Mouse (Mus musculus) neural tube, embryonic 11.5 days (tissue): ENCODE data around the gene Etl4. TPM values are rescaled to one million over a fixed set of nuclear protein-coding genes. Genes with fewer than 3 reads are reported as not detected.

Experiments
- ATAC-seq: fragments of 200-750 bp; cut with Nextera tagmentation; 2 replicates; pipeline ENCODE4 v1.8.0; 2017; ENCODE audit warnings: moderate number of reproducible peaks, mild to moderate bottlenecking, moderate TSS enrichment, moderate library complexity; ENCODE audit not compliant: insufficient read depth, low FRiP score, low TSS enrichment
- DNase-seq: peaks from one replicate; pipeline ENCODE4 v3.0.0-alpha.2; 2015; ENCODE audit warnings: low spot score
- H3K27ac ChIP-seq: fragments of 300-500 bp; sonication (generic); 2 replicates; pipeline ENCODE4 v1.5.1; 2014; ENCODE audit warnings: low read depth, mild to moderate bottlenecking, low read length
- H3K27me3 ChIP-seq: fragments of 300-500 bp; sonication (generic); 2 replicates; pipeline ENCODE4 v1.6.1; 2014; ENCODE audit warnings: mild to moderate bottlenecking, low read length, mixed read lengths; ENCODE audit not compliant: control insufficient read depth, insufficient read depth
- H3K36me3 ChIP-seq: fragments of 300-500 bp; sonication (generic); 2 replicates; pipeline ENCODE4 v1.6.1; 2014; ENCODE audit warnings: mild to moderate bottlenecking, low read length, moderate library complexity, mixed read lengths; ENCODE audit not compliant: control insufficient read depth, insufficient read depth
- H3K4me1 ChIP-seq: fragments of 300-500 bp; sonication (generic); 2 replicates; pipeline ENCODE4 v1.6.1; 2014; ENCODE audit warnings: low read length, mixed read lengths; ENCODE audit not compliant: control insufficient read depth, insufficient read depth
- H3K4me2 ChIP-seq: fragments of 300-500 bp; sonication (generic); 2 replicates; pipeline ENCODE4 v1.6.1; 2014; ENCODE audit warnings: low read depth, mild to moderate bottlenecking, moderate library complexity
- H3K4me3 ChIP-seq: fragments of 300-500 bp; sonication (generic); 2 replicates; pipeline ENCODE4 v1.5.1; 2014; ENCODE audit warnings: low read depth, low read length
- H3K9ac ChIP-seq: fragments of 300-500 bp; sonication (generic); 2 replicates; pipeline ENCODE4 v1.6.1; 2014; ENCODE audit warnings: mild to moderate bottlenecking, low read length
- H3K9me3 ChIP-seq: fragments of 300-500 bp; sonication (generic); 2 replicates; pipeline ENCODE4 v1.6.1; 2016; ENCODE audit warnings: low read length; ENCODE audit not compliant: control insufficient read depth
- WGBS: fragments of 180-500 bp; shearing (Covaris S2); extraction: QIAGEN DNeasy Blood & Tissue Kit; methylation state at CpG from one replicate; pipeline ENCODE4 v1.1.7; 2014; 5-methylcytosine and 5-hydroxymethylcytosine counted together
- polyA plus RNA-seq: library from polyadenylated mRNA; unstranded; fragments of >200 nt; fragmentation: Nextera tagmentation; extraction: Ambion mirVana; gene quantifications from 2 replicates; pipeline ENCODE4 v1.2.1, GENCODE M21; 2014

Etl4 gene
- polyA plus RNA-seq, 1 experiment from 2014 or later: 19.9 TPM

DNA sequence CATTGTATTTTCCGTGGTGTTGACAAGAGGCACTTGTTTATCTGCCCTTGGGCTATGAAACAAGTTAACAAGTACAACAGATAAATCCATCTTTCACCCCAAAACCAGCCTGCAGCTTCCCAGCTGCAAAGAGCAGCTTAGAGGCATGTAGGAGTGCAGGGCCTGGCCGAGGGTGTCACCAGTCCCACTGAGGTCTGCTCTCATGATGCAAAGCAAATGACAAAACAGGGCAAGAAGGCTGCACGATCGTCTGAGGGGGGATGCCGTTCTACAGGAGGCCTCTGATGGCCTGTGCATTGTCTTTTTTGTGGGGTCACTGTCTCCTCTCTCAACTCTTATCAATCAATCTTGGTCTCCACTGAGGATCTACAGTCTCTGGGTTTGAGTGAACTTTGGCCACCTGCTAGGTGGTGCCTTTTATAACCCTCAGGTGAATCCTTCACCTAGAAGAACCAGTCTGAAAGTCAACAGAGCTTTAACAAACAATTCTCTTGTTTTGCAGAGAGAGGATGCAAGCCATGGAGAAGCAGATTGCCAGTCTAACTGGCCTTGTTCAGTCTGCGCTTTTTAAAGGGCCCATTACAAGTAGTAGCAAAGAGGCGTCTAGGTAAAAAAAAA is 849.6 kb downstream of the Etl4 start:
- 75% methylated on average over 7 of the region's 7 CpGs for WGBS
- H3K4me1 ChIP-seq: no peaks in the 10 kb centered on the region
- H3K4me2 ChIP-seq: no peak overlapping the region
- H3K9me3 ChIP-seq: no peaks in the 10 kb centered on the region
- H3K4me3 ChIP-seq: no peak overlapping the region
- no peak overlapping the region for H3K27ac ChIP-seq
- H3K9ac ChIP-seq: no peak overlapping the region
- ATAC-seq (no peak), DNase-seq (no peak)
- H3K27me3 ChIP-seq: no peaks in the 10 kb centered on the region
- no peaks in the 10 kb centered on the region for H3K36me3 ChIP-seq

DNA sequence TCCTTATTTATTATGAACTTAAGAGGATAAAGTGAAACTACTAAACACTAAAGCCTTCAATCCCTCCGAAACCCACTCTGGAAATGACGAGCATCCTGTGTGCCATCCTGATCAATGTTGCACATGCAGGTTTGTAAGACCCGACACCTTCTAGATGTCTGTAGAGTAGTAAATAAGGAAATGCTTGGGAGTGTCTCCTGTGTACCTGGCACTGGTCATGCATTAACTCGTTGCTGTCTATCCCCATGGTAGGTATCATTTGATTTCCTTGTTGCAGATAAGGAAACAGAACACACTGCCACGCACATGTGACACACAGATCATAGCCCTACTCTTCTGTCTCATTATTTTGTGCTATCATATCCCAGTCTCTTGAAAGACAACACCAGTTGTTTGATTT is 851.7 kb downstream of the Etl4 start:
- Histone ChIP-seq H3K9ac (no peak overlapping the region), H3K27me3 (no peaks in the 10 kb centered on the region)
- 93% methylated on average over 5 of the region's 5 CpGs for WGBS

DNA sequence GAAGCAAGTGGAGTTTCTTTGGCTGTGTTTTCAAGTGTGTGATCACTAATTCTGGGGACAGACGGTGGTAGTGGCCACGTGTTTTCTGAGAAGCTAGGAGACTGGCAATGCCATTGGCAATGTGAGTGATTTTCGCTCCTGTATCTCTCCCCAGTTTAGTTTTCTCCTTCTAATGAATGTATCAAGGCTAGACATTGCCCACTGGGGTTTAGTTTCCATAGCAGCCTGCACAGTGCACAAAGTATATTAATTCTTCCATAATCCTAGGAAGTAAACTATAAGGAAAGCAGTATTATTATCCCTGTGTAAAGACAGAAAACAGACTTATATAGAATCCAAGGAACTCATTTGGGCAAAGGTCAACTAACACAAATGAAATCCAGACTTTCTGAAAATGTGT is 852.2 kb downstream of the Etl4 start:
- no peaks in the 10 kb centered on the region for H3K4me1 ChIP-seq
- H3K27ac ChIP-seq: no peak overlapping the region
- ATAC-seq: no peak
- no peak overlapping the region for H3K9ac ChIP-seq
- no peaks in the 10 kb centered on the region for H3K9me3 ChIP-seq
- no peak for DNase-seq
- H3K4me2 ChIP-seq: no peak overlapping the region
- no peaks in the 10 kb centered on the region for H3K36me3 ChIP-seq
- H3K4me3 ChIP-seq: no peak overlapping the region
- 93% methylated on average over 3 of the region's 3 CpGs for WGBS
- H3K27me3 ChIP-seq: no peaks in the 10 kb centered on the region

More for the DNA sequence above, 851.7 kb downstream of the Etl4 start:
- Histone ChIP-seq H3K4me2 (no peak overlapping the region), H3K36me3 (no peaks in the 10 kb centered on the region), H3K4me1 (no peaks in the 10 kb centered on the region), H3K9me3 (no peaks in the 10 kb centered on the region), H3K4me3 (no peak overlapping the region), H3K27ac (no peak overlapping the region)
- no peak for ATAC-seq
- DNase-seq: no peak

DNA sequence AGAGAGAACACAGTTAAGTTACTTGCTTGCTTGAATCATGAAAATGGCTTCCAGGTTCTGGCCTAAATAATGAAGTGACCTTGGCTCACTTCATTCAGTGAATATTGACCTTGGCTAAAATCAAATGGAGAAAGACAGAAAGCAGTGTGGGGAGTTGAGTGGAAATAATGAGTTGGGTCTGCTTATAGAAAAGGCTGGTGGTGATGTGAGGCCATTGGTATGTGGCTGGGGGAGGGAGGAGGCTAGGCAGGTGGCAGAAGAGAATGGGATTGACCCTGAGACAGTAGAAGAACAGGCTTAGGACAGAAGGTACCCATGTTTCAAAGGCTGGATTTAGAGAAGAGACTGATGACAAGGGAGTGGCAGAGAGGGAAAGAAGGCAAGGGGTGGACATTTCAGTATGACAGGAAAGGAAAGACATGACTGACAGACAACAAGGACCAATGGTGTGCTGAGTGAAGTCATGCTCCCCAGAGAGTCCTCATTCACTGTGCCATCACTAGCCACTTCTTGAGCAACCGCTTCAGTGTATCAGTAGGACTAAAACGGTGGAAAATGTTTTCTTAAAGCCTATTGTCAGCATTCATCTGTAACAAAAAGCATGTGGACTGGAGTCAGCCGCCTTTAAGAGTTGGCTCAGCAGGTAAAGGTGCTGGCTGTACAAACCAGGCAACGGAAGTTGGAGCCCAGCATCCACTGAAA is 854.1 kb downstream of the Etl4 start:
- Histone ChIP-seq H3K36me3 (no peaks in the 10 kb centered on the region), H3K4me3 (no peak overlapping the region), H3K9ac (no peak overlapping the region), H3K27me3 (no peaks in the 10 kb centered on the region), H3K4me2 (no peak overlapping the region), H3K4me1 (no peaks in the 10 kb centered on the region), H3K9me3 (no peaks in the 10 kb centered on the region), H3K27ac (no peak overlapping the region)
- DNase-seq: no peak
- WGBS: 80% methylated on average over 4 of the region's 4 CpGs
- ATAC-seq: no peak

DNA sequence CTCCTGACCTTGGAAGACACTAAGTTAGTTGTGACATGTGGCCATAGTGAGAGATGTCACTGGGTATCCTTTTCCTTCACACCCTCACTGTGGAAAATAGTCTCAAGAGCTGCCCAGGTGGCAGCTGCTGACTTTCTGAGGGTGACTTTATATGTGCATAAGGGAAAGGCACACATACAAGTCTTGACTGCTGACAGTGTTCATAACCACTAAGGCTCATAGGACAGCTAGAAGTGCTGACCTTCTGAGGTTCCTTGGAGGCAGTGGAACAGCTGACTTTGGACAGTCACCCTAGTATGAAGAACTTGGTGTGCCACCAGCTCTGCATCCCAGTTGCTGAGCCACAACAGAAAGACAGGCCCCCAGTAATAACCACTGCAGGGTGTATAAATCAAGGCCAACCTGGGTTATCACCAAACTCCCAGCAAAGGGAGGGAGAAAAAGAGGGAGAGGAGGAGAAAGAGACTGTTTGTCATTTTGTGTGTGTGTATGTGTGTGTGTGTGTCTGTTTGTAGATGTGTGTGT is 855.0 kb downstream of the Etl4 start:
- no peaks in the 10 kb centered on the region for H3K27me3 ChIP-seq
- no peaks in the 10 kb centered on the region for H3K9me3 ChIP-seq
- no peak overlapping the region for H3K4me3 ChIP-seq
- ATAC-seq (no peak), DNase-seq (no peak)
- H3K27ac ChIP-seq: no peak overlapping the region
- H3K9ac ChIP-seq: no peak overlapping the region
- no peaks in the 10 kb centered on the region for H3K36me3 ChIP-seq
- no peak overlapping the region for H3K4me2 ChIP-seq
- H3K4me1 ChIP-seq: no peaks in the 10 kb centered on the region

DNA sequence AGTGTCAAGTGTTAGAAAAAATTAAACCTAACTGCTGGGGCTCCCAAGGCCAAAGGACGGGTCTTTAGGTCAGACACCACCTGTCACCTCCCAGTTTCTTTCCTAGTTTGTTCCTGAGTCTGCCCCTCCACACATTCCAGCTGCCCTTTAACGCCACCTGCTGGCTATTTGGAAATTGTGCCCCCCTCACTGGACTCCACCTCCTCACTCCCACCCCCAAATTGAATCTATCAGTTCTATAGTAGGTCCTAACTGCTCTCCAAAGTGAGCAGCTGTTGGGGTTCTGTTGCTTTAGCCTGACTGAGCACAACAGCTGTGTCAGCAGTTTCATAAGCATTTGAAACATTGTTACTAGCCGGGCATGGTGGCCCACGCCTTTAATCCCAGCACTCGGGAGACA is 859.1 kb downstream of the Etl4 start:
- ATAC-seq: no peak
- no peak overlapping the region for H3K27ac ChIP-seq
- no peak for DNase-seq
- no peaks in the 10 kb centered on the region for H3K27me3 ChIP-seq
- WGBS: 64% methylated on average over 5 of the region's 5 CpGs
- H3K9ac ChIP-seq: no peak overlapping the region
- no peak overlapping the region for H3K4me3 ChIP-seq
- no peaks in the 10 kb centered on the region for H3K36me3 ChIP-seq
- H3K9me3 ChIP-seq: no peaks in the 10 kb centered on the region
- H3K4me2 ChIP-seq: no peak overlapping the region
- no peaks in the 10 kb centered on the region for H3K4me1 ChIP-seq

DNA sequence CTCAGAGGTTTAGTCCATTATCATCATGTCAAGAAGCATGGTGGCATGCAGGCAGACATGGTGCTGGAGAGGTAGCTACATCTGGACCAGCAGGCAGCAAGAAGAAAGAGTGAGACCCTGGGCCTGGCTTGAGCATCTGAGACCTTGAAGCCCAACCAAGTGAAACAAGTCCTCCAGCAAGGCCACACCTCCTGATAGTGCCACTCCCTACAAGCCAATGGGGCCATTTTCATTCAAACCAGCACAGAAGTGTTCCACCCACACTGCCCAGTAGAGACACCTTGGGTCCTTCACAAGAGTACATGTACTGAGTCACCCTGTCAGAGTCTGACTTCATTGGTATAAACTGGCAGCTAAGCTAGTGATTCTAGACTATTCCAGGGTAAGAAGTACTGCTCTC is 860.6 kb downstream of the Etl4 start:
- no peaks in the 10 kb centered on the region for H3K27me3 ChIP-seq
- no peak overlapping the region for H3K4me3 ChIP-seq
- no peak overlapping the region for H3K27ac ChIP-seq
- H3K9me3 ChIP-seq: no peaks in the 10 kb centered on the region
- H3K9ac ChIP-seq: no peak overlapping the region
- DNase-seq (no peak), ATAC-seq (no peak)
- H3K4me2 ChIP-seq: no peak overlapping the region
- no peaks in the 10 kb centered on the region for H3K36me3 ChIP-seq
- no peaks in the 10 kb centered on the region for H3K4me1 ChIP-seq

DNA sequence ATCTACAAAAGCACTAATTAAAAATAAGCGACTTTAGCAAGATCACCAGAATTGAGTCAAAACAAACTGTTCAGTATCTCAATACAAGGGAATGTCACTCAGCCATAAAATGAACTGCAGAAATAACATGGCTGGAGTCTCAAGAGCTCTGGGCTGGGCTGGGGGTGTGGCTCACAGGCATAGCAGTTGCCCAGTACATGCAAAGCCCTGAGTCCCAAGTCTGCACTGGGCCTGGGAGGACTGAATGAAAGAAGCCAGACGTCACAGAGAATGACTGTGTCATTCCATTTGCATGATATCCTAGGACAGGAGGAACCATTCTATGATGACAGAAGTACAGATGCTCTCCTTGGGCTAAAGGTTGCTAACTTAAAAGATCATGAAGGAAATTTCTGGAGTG is 864.9 kb downstream of the Etl4 start:
- no peak for DNase-seq
- Histone ChIP-seq H3K9ac (no peak overlapping the region), H3K4me1 (no peaks in the 10 kb centered on the region), H3K4me3 (no peak overlapping the region), H3K27me3 (no peaks in the 10 kb centered on the region), H3K9me3 (no peaks in the 10 kb centered on the region), H3K36me3 (no peaks in the 10 kb centered on the region), H3K4me2 (no peak overlapping the region), H3K27ac (no peak overlapping the region)
- no peak for ATAC-seq
- WGBS: 77% methylated on average over 2 of the region's 2 CpGs

DNA sequence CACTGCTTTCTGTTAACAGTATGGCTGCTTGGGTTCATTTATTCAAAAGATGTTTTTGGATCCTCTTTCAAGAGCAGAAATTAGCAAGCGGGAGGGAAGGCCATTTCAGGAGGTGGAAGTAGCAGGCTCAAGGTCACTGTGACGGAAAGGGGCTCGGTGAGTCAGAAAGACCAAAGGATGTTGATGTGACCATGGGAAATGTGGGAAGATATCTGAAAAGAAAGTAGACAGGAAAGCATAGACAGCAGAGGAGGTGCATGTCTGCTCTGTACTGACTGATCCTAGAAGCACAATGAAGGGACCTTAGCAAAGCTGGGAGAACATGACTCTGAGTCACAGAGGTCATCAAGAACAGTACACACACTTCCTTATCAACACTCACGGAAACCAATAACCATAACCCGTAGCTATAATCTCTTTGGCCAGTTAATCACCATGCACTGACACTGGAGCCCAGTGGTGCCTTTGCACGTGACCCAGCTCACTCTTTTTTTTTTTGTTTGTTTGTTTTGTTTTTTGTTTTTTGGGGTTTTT is 866.7 kb downstream of the Etl4 start:
- Histone ChIP-seq H3K4me3 (no peak overlapping the region), H3K27me3 (no peaks in the 10 kb centered on the region), H3K36me3 (no peaks in the 10 kb centered on the region), H3K9ac (no peak overlapping the region), H3K9me3 (no peaks in the 10 kb centered on the region), H3K4me1 (no peaks in the 10 kb centered on the region), H3K27ac (no peak overlapping the region), H3K4me2 (no peak overlapping the region)
- ATAC-seq (no peak), DNase-seq (no peak)
- WGBS: 89% methylated on average over 6 of the region's 6 CpGs
